Mouse (Mus musculus) adrenal gland, postnatal 36 days (tissue): ENCODE data around the gene Lrrc75a. TPM values are rescaled to one million over a fixed set of nuclear protein-coding genes. Genes with fewer than 3 reads are reported as not detected.

Source experiments
- DNase-seq, 2 experiments: peaks; one replicate each; pipeline ENCODE4 v3.0.0; 2021; ENCODE audit warnings: mixed read lengths in 1 of 2
- total RNA-seq, 2 experiments: library from RNA; stranded (reverse); gene quantifications; 2 replicates each; pipeline ENCODE4 v1.2.3; 2021

Gene Lrrc75a
- total RNA-seq, 2 experiments from 2014 or later: 28.0 to 31.8 TPM

GRCm38 (mm10) chr11:62554934-62555517 lies 93.3 kb downstream of the Lrrc75a start:
- DNase-seq: no peak

Other genes with a start within 250 kb of the Lrrc75a start
- 10 to 100 TPM in 1 of 2 experiments, 1 to 10 TPM in 1; 7.2 to 10.0 TPM for gene Pigl, start 190.1 kb downstream of the Lrrc75a start, total RNA-seq
- gene Ncor1, start 190.0 kb downstream of the Lrrc75a start, total RNA-seq: 100 to 1,000 TPM; 180 to 205 TPM
- 10 to 100 TPM; 30.2 to 37.2 TPM for gene Cenpv, start 109.3 kb downstream of the Lrrc75a start, total RNA-seq
- gene Ubb, start 97.4 kb downstream of the Lrrc75a start, total RNA-seq: 1,000 to 10,000 TPM; 1,237 to 1,515 TPM
- 1 to 10 TPM; 2.0 to 3.7 TPM for gene Trpv2, start 74.0 kb downstream of the Lrrc75a start, total RNA-seq
- 10 to 100 TPM; 38.0 to 42.6 TPM for gene Mmgt2, start 141 bp upstream of the Lrrc75a start, total RNA-seq
- gene Zfp287, start 83.4 kb upstream of the Lrrc75a start, total RNA-seq: 1 to 10 TPM; 3.2 to 3.8 TPM
- gene Gm10428, start 104.6 kb upstream of the Lrrc75a start, total RNA-seq: not detected
- 1 to 10 TPM; 1.8 to 2.3 TPM for gene Zfp286, start 140.9 kb upstream of the Lrrc75a start, total RNA-seq
- 1 to 10 TPM; 5.8 to 6.6 TPM for gene Trim16, start 171.7 kb upstream of the Lrrc75a start, total RNA-seq
- gene Fbxw10, start 198.5 kb upstream of the Lrrc75a start, total RNA-seq: under 1 TPM; 0.72 to 0.83 TPM
- gene Tvp23b, start 230.9 kb upstream of the Lrrc75a start, total RNA-seq: 10 to 100 TPM; 50.8 to 56.2 TPM